Mouse (Mus musculus): ENCODE results near the gene Trove2.

- TF ChIP-seq CTCF (IDR thresholded peaks at IDR 0.05; ENCODE audit: low read depth): peak; percentile 58
- TF ChIP-seq EP300 (optimal IDR thresholded peaks at IDR 0.05): no peak
Measured at GRCm38 (mm10) chr1:143764443-143764842, 12.4 kb downstream of the Trove2 start.

Measured in stomach, postnatal 0 days (tissue).